Mouse (Mus musculus) left cerebral cortex, postnatal 25 days (tissue): Measurements from ENCODE around the gene Tmem132d. TPM values are rescaled to one million over a fixed set of nuclear protein-coding genes. Genes with fewer than 3 reads are reported as not detected.
A peak's percentile ranks its signal among the peaks of the same experiment; 100 is the strongest.

Source experiments
- DNase-seq, 2 experiments: peaks; one replicate each; pipeline ENCODE4 v3.0.0; 2022; ENCODE audit warnings: low spot score in 2 of 2, mixed read lengths in 1 of 2
- intact Hi-C: fragments of 180-260 bp; cut with DNase I; formaldehyde crosslinking; loops from one replicate; pipeline ENCODE4 v1.15.1; 2025
- total RNA-seq, 2 experiments: library from RNA; stranded (reverse); gene quantifications; 2 replicates each; pipeline ENCODE4 v1.2.3; 2021

Tmem132d gene
- total RNA-seq, 2 experiments from 2014 or later: 49.4 to 59.1 TPM

GRCm38 (mm10) chr5:128146901-128147645 lies 285.8 kb downstream of the Tmem132d start:
- DNase-seq: no peak
- intact Hi-C loops: loop anchor here (5.0 kb wide), 3 partner anchors 120 to 215 kb away; no protein-coding TSS in a partner anchor

GRCm38 (mm10) chr5:128144799-128145198 lies 288.1 kb downstream of the Tmem132d start:
- intact Hi-C loops: loop anchor here (2.0 to 5.0 kb wide), 4 partner anchors 60 to 218 kb away; no protein-coding TSS in a partner anchor
- DNase-seq: peak; percentile 37 to 87

DNA sequence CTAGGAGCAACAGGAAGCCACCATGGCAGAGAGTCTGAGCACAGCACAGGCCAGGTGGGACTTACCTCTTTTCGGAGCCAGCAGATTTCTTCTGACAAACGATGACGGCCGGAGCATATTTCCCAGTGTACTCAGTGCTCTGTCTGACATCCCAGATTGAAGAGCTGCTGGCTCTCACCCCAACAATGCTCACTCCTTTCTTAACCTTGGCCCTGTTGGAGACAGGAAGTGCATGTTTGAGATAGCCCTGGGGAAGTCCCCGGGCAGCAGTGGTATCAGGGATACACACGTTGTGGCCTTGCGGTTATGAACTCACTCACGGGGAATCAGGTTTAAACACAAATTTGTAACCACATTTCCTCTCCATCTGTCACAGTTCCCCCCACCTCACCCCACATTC lies 296.1 kb downstream of the Tmem132d start:
- intact Hi-C loops: no loop called here
- DNase-seq: no peak

DNA sequence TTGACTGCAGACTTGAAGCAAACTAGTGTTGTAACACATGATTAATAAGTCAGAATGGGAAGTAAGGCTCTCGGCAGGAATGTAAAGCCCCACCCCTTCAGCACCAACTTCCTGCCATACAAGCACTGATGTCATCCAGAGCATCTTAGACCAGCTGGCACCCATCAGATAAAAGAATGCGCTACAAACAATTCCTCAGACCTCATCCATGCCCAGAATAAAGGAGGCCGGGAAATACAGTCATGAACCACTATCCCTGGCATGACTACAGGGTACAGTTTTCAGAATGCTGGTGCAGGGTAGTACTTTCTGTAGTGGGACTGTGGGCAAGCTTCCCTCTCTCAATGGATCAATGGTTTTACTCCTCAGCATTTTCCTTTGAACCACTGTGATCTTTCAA lies 310.2 kb downstream of the Tmem132d start:
- DNase-seq: no peak
- intact Hi-C loops: no loop called here

GRCm38 (mm10) chr5:128119171-128119570 lies 313.7 kb downstream of the Tmem132d start:
- DNase-seq: no peak
- intact Hi-C loops: no loop called here

- DNase-seq: peak in 1 of 2 experiments; percentile 7
- intact Hi-C loops: no loop called here
Measured at GRCm38 (mm10) chr5:128113107-128113506, 319.8 kb downstream of the Tmem132d start.

DNA sequence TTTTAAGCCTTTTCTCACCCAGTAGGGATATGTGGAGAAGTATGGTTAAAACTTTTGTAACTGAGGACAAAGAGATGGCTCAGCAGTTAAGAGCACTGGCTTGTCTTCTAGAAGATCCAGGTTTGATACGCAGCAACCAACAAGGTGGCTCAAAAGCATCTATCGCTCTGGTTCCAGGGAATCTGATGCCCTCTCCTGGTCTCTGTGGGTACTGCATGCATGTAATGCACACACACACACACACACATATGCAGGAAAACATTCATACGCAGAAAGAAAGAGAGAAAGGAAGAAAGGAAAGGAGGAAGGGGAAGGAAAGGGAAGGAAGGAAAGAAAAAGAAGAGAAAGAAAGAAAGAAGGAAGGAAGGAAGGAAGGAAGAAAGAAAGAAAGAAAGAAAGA lies 320.4 kb downstream of the Tmem132d start:
- intact Hi-C loops: no loop called here

GRCm38 (mm10) chr5:128111664-128112063 lies 321.2 kb downstream of the Tmem132d start:
- intact Hi-C loops: no loop called here
- DNase-seq: no peak

More for the DNA sequence above, 320.4 kb downstream of the Tmem132d start:
- no peak for DNase-seq

DNA sequence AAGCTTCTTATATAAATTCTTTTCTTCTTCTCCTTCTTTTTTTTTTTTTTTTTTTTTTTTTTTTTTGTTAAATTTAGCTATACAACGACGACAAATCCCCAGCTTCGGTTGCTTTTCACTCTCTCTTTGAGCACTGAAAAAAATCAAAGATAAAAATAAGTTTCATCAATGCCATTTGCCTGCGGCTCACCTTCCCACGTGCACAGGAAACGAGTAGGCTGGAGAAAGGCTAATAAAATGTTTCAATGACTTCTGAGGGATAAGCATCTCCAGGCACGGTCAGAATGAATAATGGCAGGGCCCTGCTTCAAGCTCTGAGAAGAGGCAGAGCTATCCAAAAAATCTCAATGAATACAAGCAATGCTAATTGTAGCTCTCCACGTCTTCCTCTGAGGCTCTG lies 330.3 kb downstream of the Tmem132d start:
- DNase-seq: peak; percentile 14 to 15
- intact Hi-C loops: loop anchor here (5.0 kb wide), 1 partner anchor 335 kb away; no protein-coding TSS in a partner anchor

DNA sequence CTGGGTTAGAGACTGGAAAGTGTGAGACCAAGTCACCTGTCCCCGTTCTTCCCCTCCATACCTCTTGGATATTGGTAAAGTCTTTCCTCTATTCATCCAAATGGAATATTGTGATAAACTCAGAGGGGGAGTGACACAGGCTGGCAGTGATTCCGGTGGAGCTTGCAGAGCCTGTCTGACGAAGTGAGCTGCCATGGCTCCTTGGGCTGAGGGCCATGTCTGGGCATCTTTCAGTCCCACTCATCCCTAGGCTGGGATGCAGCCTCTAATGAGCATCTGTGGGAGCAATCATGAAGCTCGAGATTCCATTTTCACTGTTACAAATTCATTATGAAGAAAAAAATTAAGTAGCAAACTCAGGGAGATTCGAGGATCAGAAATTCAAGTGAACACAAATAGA lies 332.5 kb downstream of the Tmem132d start:
- intact Hi-C loops: loop anchor here (5.0 kb wide), 1 partner anchor 337 kb away; no protein-coding TSS in a partner anchor
- DNase-seq: peak in 1 of 2 experiments; percentile 29

DNA sequence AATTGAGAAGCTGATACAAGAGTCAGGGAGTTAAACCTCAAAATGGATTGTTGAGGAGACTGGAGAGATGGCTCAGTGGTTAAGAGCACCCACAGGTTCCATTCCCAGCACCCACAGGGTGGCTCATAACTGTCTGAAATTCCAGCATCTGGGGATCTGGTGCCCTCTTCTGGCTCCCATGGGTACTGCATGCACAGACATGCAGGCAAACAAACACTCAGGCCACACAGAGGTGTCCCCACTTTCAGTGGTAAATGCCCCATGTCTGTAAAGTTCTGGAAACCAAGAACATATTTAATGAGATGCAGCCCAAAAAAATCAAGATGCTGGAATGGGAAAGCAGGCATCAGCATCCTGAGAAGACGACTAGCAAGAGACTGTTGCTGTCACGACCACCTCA lies 333.4 kb downstream of the Tmem132d start:
- intact Hi-C loops: no loop called here
- no peak for DNase-seq

GRCm38 (mm10) chr5:128090578-128090977 lies 342.3 kb downstream of the Tmem132d start:
- peak in 1 of 2 experiments; percentile 57 for DNase-seq
- intact Hi-C loops: loop anchor here (5.0 kb wide), 1 partner anchor 128 kb away; no protein-coding TSS in a partner anchor

- no peak for DNase-seq
- intact Hi-C loops: no loop called here
Measured at GRCm38 (mm10) chr5:128075456-128075855, 357.4 kb downstream of the Tmem132d start.

- no peak for DNase-seq
Measured at GRCm38 (mm10) chr5:128072616-128073015, 360.3 kb downstream of the Tmem132d start.

GRCm38 (mm10) chr5:128041781-128042180 lies 391.1 kb downstream of the Tmem132d start:
- DNase-seq: no peak
- intact Hi-C loops: loop anchor here (5.0 kb wide), 1 partner anchor 84 kb away; no protein-coding TSS in a partner anchor

More at GRCm38 (mm10) chr5:128072616-128073015, 360.3 kb downstream of the Tmem132d start:
- intact Hi-C loops: no loop called here

DNA sequence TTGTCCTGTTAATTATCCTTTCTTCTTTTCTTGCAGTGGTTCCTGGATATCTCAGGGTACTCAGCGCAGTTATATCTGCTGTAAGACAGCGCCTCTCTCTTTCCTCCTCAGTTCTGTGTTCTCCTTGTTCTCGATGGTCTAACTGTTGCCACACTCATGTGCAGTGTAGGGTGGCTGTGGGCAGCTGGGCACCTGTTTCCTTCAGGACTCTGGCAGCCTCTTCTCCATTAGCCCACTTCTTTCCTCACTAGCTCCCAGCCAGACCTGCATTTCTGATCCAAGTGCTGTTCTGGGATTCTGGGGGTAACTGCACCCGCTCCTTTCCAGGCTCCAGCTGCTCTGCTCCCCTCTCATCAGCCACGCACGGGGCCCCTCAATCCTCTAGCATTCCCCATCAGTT lies 392.8 kb downstream of the Tmem132d start:
- intact Hi-C loops: loop anchor here (5.0 kb wide), 1 partner anchor 83 kb away; no protein-coding TSS in a partner anchor
- DNase-seq: peak in 1 of 2 experiments; percentile 62

DNA sequence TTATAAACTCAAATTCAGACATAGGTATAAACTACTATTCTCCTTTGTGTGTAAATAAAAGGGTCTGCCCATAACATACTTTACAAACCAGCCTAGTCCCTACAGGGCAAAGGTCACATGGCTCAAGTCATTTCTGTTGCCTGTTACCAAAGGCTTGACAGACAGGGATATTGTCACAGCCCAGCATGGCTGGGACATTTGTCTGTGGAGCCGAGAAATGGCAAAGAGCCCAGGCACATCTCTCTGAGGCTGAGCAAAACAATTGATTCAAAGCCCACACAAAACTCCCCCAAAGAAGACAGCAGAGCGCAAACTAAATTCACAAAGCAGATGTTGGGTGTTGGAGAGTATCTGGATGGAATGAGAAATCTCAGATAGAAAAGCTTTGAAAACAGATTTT lies 405.8 kb downstream of the Tmem132d start:
- intact Hi-C loops: no loop called here
- DNase-seq: peak; percentile 58 to 82

DNA sequence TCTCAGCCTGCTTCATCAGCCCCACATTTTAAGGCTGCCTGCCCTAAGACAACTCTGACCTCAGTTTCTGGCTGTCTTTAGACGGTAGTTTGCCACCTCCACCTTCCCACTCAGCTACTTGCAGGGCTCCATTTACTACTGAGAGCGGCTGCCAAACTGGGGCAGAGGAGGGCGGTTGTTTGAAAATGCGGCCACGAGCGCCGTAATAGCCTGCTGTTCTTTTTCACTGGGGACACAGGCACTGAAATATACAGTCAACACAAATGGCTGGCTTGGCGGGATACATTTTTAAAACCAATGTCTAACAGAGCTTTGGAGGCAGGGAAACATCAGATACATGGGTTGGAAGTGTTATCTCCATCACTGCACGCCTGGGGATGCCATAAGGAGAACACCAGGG lies 428.2 kb downstream of the Tmem132d start:
- intact Hi-C loops: loop anchor here (5.0 kb wide), 1 partner anchor 263 kb away; no protein-coding TSS in a partner anchor
- DNase-seq: peak; percentile 23 to 81

- intact Hi-C loops: loop anchor here (2.0 to 10.0 kb wide), 2 partner anchors 40 to 172 kb away; no protein-coding TSS in a partner anchor
- peak in 1 of 2 experiments; percentile 70 for DNase-seq
Measured at GRCm38 (mm10) chr5:127996526-127997245, 436.2 kb downstream of the Tmem132d start.

- intact Hi-C loops: loop anchor here (10.0 kb wide), 1 partner anchor 169 kb away; no protein-coding TSS in a partner anchor
Measured at GRCm38 (mm10) chr5:127993460-127993859, 439.4 kb downstream of the Tmem132d start.

More at GRCm38 (mm10) chr5:127993460-127993859, 439.4 kb downstream of the Tmem132d start:
- DNase-seq: no peak
